Mouse (Mus musculus): ENCODE data around the gene Rai1. TPM values are rescaled to one million over a fixed set of nuclear protein-coding genes. Genes with fewer than 3 reads are reported as not detected.
A peak's percentile ranks its signal among the peaks of the same experiment; 100 is the strongest.

Gene Rai1
- total RNA-seq, 2 experiments from 2014 or later = 16.6 to 17.3 TPM

DNA sequence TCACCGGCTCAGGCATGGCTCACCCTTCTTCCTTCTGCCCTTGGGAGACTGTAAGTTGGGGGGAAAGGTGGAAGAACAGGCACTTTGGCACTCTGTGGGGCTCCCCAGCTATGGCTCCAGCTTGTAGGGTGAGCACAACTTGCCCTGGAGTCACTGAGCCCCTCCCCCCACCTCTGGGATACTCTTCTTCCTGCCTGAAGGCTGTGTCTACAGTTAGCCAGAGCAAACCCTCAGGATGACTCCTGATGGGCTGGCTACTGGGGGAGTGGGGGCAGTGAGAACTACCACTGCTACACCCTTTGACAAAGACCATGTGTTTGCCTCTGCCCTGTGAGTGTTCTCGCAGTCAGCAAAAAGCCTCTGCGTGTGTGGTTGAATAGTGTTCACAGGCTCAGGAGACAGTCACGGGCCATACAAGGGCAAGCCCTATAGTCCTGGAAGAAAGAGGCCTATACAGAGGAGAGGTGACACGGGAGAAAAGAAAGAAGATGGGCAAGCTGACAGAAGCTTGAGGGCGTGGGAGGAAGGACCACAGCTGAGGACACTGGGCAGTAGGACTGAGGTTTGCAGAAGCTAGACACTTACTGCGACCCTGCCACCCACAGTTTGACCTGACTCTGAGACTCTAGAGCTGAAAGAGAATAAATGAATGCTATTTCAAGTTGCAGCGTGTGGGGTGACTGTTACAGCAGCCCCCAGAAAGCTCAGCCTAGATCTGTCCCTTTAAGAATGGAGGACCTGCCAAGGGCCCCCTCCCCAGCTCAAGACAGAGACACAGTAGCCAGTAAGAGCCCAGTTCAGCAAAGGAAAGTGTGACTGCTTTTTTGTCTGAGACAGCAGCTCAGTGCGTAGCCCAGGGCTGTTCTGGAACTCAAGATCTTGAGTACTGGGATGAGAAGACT is 9.7 kb upstream of the Rai1 start:
- no peak for DNase-seq (ENCODE audit: low spot score)

DNA sequence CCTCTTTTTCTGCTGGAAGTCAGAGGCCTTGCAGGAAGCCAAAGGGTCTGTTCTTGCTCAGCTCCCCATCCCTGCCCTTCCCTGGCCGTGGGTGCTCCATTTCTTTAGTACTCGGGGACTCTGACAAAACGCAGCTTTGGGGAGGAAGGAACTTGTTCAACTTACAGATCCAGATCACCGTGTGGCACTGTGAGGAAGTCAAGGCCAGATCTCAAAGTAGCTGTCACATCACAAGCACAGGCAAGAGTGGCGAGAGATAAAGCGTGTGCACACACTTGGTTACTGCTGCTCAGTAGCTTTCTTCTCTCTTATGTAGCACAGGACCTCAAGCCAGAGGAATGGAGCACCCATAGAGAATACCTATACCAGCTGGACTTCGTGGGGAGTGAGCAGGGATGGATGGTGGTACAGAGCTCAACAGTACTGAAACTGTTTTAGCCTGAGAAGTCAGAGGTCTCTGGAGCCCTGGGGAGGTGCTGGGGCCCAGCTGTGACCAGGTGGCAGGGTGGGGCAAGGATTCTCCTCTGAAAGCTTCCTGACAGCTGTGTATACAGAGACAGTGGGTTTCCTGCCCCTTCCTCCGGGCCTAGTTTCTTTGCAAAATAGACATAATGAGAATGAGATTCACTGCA is 5.1 kb upstream of the Rai1 start:
- no peak for DNase-seq (ENCODE audit: low spot score)

DNA sequence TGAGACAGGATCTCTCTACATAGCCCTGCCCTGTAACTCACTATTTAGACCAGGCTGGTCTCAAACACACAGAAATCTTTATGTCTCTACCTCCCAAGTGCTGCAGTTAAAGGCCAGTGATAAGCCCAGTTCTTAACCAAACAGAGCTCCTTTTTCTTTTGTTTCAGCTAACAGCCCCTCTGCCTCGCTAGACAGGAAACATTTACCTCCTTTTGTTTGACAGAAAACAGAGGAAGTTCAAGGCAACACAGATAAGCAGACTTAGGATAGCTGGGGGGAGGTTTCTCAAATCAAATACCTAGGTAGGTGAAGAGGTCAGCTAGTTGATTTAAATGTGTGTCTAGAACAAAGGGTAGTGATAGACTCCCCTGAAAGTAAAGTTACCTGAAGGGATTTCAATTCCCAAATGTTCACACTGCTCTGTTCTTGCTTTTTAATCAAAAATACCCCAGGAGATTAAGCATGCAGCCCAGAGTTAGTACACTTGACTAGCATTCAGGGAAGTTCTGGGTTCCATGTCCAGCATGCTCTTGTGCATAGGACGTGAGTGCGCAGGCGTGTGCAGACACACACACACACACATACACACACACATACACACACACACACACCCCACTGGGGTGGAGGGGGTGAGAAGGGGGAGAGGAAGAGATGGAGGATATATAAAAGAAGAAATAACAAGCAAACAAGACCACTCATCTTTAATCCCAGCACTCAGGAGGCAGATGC is 3.8 kb upstream of the Rai1 start:
- no peak for DNase-seq (ENCODE audit: low spot score)

DNA sequence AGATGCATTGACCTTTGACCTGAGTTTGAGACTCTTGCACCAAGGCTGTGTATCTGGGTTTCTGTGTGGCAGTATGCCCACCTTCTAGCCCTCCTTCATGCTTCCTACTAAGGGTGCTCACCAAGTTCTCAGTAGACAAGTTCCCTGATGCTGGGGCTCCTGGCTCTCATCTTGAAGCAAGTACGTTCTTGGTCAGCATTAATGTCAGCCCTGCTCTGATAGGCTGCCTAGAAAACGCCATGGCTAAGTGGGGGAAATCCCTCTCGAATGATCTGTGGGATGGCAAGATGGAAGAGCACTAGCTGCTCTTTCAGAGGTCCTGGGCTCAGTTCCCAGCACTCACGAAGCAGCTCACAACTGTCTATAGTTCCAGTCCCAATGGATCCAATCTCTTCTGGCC is 2.8 kb upstream of the Rai1 start:
- DNase-seq (ENCODE audit: low spot score) = no peak

DNA sequence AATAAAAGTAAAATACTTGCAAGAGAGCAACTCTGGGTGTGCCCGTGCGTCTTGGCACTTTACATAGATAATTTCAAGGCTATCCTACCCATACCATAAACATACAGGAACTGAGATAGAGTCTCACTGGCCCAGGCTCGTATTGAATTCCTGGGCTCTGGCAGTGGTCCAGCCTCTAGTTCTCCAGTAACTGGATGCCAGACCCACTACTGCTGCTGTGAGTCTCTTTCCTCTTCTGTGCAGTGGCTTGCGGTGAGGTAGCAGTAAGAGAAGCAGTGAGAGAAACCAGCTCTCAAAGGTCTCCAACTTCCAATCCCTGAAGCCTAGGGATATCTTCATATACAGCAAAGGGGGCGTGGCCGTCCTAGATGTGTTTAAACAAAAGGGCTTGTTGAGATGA is 2.1 kb upstream of the Rai1 start:
- DNase-seq (ENCODE audit: low spot score) = no peak

DNA sequence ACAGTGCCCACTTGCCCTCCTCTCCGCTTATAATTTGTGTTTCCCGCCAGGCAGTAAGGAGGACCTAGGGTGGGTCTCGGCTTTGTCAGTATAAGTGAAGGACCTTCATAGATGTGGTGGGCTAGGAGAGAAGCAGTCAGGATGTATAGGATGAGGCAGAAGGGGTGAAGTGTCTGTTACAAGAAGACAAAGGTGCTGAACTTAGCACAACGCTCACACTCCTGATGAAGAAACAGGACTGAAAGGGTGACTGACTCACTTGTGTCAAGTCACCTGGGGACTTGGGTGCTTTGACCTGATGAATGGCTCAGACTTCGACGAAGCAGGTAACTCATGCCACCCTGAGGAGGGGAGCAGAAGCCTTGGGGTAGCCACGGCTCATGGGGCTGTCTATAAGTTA is 1.2 kb upstream of the Rai1 start:
- DNase-seq (ENCODE audit: low spot score) = no peak

DNA sequence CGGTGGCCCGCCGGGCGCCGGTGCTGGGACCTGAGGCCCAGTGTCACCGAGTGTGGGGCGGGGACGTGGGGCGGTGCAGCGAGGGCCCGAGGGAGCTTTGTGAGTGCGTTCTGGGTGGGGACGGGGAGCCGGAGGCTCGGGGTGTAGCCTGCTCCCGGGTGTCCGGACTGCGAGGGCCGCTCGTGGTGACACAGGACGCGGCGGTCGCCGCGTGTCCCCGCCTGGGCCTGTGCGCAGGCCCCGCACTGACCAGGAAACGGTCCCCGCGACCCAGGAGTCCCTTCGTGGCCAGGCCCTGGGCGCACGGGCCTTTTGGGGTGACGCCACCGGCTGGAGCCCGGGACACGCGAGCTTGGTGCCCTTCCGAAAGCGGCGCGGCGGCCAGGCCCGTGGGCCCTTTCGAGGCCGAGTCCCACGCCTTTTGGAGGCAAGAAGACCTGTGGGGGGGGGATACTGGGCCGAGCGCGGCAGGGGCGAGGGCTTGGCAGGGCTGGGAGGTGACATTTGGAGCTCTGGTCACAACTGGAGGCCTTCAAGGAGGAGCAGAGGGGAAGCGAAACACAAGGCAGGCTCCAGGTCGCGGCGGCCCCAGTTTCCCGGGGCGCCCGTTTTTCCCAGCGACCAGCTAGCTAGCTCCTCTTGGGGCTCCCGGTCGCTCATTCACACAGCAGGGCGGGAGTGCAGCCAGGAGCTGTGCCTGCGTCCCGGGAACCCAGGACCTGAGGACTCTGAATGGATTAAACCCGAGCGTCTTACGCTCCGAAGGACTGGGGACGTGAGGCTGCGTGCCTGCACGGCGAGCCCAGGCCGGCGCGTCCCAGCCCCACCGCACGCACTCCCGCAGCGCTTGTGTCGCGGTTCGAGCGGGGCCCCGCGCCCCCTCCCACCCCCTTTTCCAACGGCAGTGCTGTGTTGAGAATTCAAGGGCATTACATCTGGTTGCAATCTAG is 1.1 kb downstream of the Rai1 start:
- DNase-seq (ENCODE audit: low spot score) = peak; percentile 59

DNA sequence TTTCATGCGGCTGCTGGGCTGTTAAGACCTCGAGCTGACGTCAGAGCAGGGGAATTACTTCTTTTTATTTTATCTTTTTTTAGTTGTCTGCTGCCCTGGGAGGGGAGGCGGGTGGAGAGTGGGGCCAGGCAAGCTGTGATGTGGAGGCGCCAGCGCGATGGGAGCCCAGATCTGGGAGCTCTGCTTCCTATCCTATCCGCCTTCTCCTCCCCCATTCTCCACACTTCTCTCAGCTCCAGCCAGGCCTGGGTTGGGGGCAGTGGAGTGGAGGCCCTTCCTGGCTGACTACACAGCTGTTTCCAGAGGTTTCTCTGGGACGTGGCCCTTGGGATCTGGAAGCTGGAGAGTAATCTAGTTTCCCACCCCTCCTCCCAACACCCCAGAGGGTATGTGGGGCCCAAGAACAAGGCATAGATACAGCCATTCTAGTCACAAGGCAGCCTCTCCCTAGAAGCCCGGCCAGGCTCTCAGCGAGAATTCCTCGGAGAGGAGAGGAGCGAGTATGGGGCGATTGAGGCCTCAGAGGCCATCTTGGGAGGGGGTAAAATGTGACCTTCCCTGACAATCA is 1.8 kb downstream of the Rai1 start:
- peak; percentile 38 for DNase-seq (ENCODE audit: low spot score)

DNA sequence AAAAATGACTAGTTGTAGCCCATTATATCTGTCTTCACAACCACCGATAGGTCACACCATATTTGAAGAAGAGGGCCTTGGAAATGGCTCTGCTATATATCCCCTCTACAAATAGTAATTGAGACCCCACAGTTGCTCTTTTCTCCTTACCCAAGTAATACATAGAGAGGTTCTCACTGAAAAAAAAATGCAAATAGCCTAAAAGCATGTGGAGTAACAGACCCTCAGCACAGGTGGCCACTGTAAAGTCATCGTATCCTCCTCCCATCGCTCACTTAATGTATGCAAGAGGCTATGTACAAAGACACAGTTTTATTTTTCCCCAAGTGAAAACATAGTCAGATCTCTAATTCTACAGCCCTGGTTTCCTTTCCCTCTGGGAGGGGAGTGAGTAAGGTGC is 2.6 kb downstream of the Rai1 start:
- DNase-seq (ENCODE audit: low spot score) = no peak

DNA sequence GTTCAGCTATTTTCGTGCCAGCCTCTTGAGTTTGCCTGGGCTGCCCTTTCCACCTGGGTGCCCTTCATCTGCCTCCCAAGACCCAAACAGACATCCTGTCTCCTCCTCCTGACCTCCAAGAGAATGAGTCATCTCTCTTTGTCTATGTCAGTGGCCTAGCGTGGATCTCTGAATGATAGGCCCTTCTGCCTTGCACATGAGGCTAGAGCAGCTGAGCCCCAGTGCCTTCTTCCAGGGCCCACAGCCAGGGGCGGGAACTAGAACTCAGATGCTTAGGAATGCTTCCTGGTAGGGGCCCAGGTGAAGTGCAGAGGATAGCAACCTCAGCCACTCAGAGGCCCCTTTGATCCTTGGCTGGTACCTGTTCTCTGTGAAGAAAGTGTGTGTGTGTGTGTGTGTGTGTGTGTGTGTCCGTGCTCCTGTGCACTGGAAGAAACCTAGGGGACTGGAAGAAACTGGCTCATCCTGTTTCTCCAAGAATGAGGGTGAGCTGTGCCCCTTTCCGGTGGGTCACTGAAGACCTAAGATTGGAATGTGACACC is 3.9 kb downstream of the Rai1 start:
- DNase-seq (ENCODE audit: low spot score) = no peak

DNA sequence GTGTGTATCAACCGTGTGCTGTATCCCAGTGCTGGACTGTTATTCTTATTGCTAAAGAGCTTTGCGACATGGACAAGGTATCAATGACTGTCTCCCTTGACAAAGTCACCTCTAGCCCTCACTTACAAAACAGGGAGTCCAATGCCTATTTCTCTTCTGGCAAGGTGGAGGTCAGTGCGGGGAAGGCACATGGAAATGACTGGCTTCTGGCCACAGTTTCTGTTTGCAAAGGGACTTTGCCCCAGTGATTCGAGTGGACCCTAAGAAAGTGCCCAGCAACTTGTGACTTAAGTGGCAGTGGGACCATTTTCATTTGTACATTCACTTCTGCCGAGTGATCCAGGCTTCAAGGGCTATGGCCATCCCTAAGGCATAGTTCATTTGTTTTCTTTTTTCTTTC is 5.6 kb downstream of the Rai1 start:
- no peak for DNase-seq (ENCODE audit: low spot score)

DNA sequence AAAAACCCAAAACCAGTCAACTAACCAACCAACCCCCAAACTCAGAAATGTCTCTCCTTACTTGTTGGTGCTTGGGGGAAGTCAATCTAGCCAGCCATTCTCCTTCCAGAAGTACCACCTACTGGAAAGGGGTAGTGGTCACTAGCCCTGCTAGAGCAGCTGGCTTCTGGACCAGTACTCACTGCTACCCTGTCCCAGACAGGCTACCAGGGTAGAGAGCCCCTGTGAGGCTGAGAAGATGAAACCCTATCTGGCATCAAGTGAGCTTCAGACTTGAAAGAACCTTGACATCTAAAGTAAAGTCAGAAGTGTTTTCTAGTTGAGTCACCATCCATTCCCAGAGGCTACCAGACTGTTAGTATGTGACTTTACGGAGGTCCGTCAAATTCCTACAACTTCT is 6.8 kb downstream of the Rai1 start:
- DNase-seq (ENCODE audit: low spot score) = no peak

DNA sequence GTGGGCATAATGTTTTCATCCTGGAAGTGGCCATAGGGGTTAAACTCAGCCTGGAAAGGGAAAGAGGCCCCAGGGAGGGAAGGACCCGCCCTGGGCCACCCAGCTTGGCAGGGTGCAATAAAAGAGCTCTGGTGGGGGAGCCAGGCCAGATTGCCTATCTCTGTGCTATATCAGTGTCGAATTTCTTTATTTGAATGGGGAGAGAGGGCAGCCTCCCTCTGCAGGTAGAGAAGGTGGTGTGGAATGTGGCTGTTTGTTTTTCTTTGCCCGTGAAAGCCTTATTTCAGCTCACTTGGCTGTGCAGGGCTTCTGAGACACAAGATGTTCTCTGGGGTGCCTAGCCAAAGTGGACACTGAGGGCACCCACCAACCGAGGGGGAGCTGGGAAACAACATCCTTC is 8.8 kb downstream of the Rai1 start:
- no peak for DNase-seq (ENCODE audit: low spot score)

DNA sequence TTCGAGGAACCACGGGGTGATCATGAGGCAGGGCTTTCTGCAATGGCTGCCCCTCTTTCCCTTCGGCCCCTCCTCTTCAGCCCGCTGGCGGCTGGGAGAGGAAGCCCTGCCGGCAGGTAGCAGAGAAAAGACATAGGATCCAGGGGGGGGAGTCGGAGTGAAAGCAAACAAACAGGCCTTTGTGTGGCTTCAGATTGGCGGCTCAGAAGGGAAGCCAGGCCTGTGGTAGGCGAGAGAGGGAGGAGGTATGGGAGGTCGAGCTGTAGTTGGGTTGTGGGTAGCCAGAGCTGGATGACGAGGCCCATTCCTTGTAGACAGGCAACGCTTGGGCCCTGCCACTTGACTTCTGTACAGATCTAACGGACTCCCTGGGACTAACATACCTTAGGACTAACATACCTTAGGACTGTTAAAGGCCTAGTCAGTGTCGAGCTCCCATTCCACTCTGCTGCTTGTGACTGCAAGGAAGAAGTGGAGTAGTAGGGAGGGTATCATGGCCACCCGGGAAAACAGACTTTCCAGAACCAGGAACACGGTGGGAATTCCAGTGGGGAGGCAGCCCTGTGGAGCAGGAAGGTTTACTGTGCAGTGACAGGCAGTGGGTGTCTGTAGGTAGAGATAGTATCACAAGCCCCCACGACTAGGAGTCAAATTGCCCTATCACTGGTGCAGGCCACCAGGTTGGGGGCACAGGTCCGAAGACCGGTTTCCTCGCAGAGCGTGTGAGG is 9.6 kb downstream of the Rai1 start:
- DNase-seq (ENCODE audit: low spot score) = no peak

DNA sequence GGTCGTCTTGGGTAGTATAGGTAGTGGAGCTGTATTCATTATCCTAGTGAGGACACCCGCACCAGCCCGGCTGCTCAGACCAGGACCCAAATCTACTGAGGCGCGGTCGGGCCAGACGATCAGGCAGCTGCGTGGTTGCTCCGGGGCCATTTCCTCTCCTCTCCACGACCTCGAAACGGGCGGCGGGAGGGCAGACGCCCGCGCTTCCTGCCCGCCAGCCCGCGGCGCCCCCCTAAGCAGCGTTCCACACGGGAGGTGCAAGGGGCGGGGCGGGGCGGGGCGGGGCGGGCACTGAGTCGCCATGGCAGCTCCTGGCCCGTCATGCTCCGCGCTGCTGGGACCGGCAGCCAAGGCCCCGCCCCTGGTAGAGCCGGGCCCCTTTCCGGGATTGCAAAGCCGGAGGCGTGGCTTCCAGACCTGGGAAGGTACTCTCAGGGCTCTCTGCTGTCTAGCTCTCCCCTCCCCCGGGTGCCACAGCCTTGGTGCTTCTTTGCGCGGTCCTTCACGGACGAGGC is 10.3 kb downstream of the Rai1 start:
- DNase-seq (ENCODE audit: low spot score) = peak; percentile 92

DNA sequence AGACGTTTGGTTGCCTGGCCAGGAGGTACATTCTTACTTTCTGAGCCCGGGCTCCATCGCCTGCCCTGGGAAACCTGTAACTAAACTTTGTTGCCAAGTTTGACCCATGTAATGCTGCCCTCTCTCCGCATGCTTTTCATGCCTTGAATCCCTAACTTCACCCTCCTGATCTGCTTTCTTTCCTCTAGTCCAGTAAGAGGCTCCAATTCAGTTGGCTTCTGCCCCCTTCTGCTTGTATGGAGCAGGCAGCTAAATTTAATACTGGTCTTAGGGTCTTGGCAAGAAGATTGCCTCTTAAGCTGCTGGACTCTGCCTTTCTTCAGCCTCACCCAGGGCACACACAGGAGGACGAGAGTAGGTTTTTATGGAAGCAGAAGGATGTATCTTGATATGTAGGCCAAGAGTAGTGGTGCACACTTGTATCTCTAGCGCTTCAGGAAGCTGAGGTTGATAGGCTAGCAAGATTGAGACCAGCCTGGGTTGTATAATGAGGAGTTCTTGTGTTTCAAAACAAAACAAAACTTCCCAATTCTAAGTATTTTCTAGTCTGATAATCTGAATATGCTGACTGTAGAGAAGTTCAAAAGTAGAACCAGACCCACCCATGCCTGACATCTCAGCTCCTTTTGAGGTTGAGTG is 10.9 kb downstream of the Rai1 start:
- no peak for DNase-seq (ENCODE audit: low spot score)

DNA sequence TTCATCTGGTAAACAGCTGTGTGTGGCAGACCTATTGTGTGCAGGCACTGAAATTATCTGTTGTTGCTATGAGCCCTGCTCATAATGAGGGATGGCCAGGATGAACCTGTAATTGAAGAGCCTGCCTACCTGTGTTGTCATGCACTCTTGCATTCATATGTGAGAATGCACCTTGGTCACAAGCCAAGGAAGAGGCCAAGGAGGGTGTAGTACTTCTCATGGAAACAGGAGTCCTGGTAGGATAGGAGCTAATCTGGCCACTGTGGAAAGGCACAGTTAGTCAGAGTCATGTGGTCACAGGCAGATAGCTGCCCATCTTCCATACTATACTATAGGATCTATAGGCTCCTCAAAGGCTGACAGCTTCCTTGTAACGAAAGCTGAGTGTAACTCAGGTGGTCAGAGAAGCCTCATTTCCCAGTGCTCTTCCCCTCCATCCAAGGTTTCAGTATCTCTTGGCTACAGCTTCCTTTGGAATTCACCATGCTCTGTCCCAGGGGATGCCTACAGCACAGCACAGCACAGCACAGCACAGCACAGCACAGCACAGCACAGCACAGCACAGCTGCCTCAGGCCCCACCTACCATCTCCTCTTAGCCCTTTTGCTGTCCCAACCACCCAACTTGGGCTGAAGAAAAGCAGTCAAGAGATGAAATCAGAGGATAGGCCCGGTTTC is 15.9 kb downstream of the Rai1 start:
- DNase-seq (ENCODE audit: low spot score) = no peak

DNA sequence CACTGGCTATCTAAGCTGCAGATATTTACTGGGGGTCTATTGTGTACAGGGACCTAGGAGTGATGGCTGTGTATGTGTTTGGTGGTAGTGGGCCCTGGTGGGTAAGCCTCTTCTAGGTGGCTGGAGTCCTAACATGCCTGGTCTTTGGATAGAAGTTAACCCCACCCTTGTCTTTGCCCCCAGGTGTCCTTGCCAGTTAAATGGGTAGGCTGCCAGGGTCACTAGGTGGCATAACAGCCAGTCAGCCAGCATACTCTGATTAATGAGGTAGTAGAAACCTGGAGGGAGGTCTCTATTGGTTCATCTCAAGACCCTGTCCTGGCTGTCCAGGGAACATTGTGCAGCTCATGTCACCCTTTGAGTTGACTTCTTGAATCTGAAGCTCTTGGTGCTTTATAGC is 17.8 kb downstream of the Rai1 start:
- DNase-seq (ENCODE audit: low spot score) = no peak

DNA sequence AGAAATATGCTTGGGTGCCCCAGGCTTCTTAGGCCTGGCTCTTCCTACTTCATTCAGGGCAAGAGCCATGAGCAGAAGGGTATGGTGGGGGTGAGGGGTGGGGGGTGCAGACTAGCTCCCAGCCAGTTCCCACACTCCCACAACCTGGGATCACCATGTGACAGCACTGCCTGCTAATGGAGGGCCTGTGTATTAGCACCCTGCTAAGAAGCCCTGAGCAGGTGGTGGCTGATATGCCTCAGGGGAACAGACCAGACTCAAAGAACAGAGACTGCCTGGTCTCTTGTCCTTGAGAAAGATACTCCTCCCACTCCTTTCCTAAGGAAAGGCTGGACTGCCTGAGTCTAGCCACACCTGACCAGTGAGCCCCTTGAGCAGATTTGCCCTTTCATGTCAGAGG is 22.2 kb downstream of the Rai1 start:
- DNase-seq (ENCODE audit: low spot score) = no peak
